Mouse (Mus musculus): Measurements from ENCODE around the gene Zfp106. TPM values are rescaled to one million over a fixed set of nuclear protein-coding genes. Genes with fewer than 3 reads are reported as not detected.

Zfp106 gene
- polyA plus RNA-seq, 1 experiment from 2014 or later, result 24.8 TPM

DNA sequence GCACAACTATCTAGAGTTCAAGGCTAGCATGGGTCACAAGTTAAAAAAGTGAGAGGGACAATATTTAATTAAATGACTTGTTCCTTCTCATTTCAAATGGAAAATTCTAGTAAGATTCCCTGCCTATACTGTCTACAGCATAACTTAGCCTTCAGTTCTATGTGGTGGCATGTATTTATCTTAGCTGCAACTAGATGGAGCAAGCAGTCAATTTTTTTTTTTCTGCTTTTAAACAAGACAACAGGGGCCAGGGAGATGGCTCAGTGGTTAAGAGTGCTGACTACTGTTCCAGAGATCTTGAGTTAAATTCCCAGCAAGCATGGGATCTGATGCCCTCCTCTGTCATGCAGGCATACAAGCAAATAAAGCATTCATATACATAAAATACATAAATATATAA is 34.1 kb downstream of the Zfp106 start:
- Histone ChIP-seq H3K4me2 (replicated peaks; ENCODE audit: low read depth) (no peak overlapping the region), H3K9me3 (ENCODE audit: control insufficient read depth) (no peaks in the 10 kb centered on the region), H3K27me3 (replicated peaks; ENCODE audit: control insufficient read depth, insufficient read depth, low read length) (no peaks in the 10 kb centered on the region), H3K36me3 (ENCODE audit: control insufficient read depth, insufficient read depth) (peaks cover 92% of the 10 kb centered on the region), H3K9ac (ENCODE audit: low read depth, low read length) (no peak overlapping the region), H3K27ac (ENCODE audit: low read depth, low read length) (no peak overlapping the region), H3K4me3 (ENCODE audit: low read depth, low read length) (no peak overlapping the region), H3K4me1 (replicated peaks; ENCODE audit: control insufficient read depth, insufficient read depth, low read length) (no peaks in the 10 kb centered on the region)
- TF ChIP-seq CTCF (IDR thresholded peaks at IDR 0.05; ENCODE audit: low read depth), result peak; percentile 51
- ATAC-seq, result no peak

DNA sequence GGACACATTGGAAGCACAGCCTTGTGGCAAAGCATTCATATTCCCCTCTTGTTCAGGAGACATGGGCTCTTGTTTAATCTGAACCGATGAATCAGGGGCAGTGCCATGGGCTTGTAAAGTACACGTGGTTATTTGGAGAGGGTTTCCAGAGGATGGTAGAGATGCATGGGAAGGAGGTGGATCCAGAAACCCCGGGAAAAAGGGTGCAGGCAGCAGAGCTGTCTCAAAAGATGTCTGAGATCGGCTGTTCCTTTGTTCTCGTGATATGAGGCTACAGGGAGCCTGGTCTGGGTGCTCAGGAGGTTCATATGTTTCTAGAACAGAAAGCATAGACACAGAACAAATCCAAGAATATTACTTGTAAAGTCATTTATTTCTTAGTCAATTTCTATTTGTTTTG is 36.9 kb downstream of the Zfp106 start:
- Histone ChIP-seq H3K4me3 (ENCODE audit: low read depth, low read length) (no peak overlapping the region), H3K9ac (ENCODE audit: low read depth, low read length) (no peak overlapping the region), H3K36me3 (ENCODE audit: control insufficient read depth, insufficient read depth) (peaks cover 93% of the 10 kb centered on the region), H3K27ac (ENCODE audit: low read depth, low read length) (no peak overlapping the region), H3K4me2 (replicated peaks; ENCODE audit: low read depth) (no peak overlapping the region), H3K27me3 (replicated peaks; ENCODE audit: control insufficient read depth, insufficient read depth, low read length) (no peaks in the 10 kb centered on the region), H3K4me1 (replicated peaks; ENCODE audit: control insufficient read depth, insufficient read depth, low read length) (no peaks in the 10 kb centered on the region), H3K9me3 (ENCODE audit: control insufficient read depth) (no peaks in the 10 kb centered on the region)
- TF ChIP-seq CTCF (IDR thresholded peaks at IDR 0.05; ENCODE audit: low read depth), result no peak
- ATAC-seq, result no peak
- 91% methylated on average over 5 of the region's 5 CpGs for WGBS

DNA sequence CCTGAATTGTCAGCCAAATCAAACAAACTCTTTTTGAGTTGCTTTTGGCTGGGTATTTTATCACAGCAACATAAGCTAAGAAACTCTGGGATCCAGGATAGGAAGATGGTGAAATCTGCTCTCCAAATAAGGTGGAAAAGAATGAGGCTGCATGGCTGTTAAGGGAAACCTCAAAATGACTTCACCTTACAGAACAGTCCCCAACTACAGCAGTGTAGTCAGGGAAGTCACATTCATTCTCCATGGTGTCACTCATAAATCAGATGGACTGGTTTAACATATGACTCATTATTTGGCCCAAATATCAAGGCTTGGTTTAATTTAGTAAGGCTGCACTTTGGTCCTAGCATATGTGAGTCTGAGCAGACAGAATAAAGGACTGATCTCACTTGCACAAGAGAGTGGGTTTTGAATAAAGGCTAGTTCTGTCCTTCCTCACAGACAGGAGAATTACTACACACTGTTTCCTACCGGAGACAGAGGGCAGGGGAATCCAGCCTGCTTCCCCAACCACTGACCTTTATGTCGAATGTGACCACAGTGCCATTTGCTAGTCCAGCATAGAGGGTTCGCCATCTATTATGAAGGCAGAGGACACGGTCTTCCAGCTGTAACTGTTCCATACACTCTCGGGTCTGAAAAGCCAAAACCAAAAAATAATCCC is 45.0 kb downstream of the Zfp106 start:
- no peak for ATAC-seq
- Histone ChIP-seq H3K36me3 (ENCODE audit: control insufficient read depth, insufficient read depth) (peaks cover 84% of the 10 kb centered on the region), H3K4me1 (replicated peaks; ENCODE audit: control insufficient read depth, insufficient read depth, low read length) (no peaks in the 10 kb centered on the region), H3K9ac (ENCODE audit: low read depth, low read length) (no peak overlapping the region), H3K27ac (ENCODE audit: low read depth, low read length) (peak overlapping the region; percentile 22; the same call in 1 of the 2 replicates), H3K9me3 (ENCODE audit: control insufficient read depth) (no peaks in the 10 kb centered on the region), H3K4me3 (ENCODE audit: low read depth, low read length) (no peak overlapping the region), H3K27me3 (replicated peaks; ENCODE audit: control insufficient read depth, insufficient read depth, low read length) (no peaks in the 10 kb centered on the region), H3K4me2 (replicated peaks; ENCODE audit: low read depth) (no peak overlapping the region)
- 90% methylated on average over 5 of the region's 5 CpGs for WGBS
- no peak for TF ChIP-seq CTCF (IDR thresholded peaks at IDR 0.05; ENCODE audit: low read depth)

DNA sequence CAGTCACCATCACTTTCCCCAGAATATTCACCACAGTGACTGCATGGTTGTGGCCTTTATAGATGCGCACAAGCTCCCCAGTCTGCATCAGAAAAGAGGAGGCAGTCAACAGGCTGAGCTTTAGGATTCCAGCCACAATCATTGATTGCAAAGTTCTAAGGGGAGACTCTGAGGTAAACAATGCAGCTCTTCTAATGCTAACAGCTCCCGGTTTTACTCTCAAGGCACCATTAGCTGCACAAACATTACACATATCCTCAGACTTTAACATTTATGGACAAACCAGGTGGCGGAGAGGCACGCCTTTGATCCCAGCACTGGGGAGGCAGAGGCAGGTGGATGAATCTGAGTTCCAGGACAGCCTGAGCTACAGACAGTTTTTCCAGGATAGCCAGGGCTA is 49.5 kb downstream of the Zfp106 start:
- no peak overlapping the region for H3K4me3 ChIP-seq (ENCODE audit: low read depth, low read length)
- ATAC-seq, result no peak
- WGBS, result 89% methylated on average over 4 of the region's 4 CpGs
- no peaks in the 10 kb centered on the region for H3K4me1 ChIP-seq (replicated peaks; ENCODE audit: control insufficient read depth, insufficient read depth, low read length)
- H3K27ac ChIP-seq (ENCODE audit: low read depth, low read length), result no peak overlapping the region
- H3K9ac ChIP-seq (ENCODE audit: low read depth, low read length), result no peak overlapping the region
- H3K27me3 ChIP-seq (replicated peaks; ENCODE audit: control insufficient read depth, insufficient read depth, low read length), result no peaks in the 10 kb centered on the region
- H3K4me2 ChIP-seq (replicated peaks; ENCODE audit: low read depth), result no peak overlapping the region
- no peaks in the 10 kb centered on the region for H3K9me3 ChIP-seq (ENCODE audit: control insufficient read depth)
- TF ChIP-seq CTCF (IDR thresholded peaks at IDR 0.05; ENCODE audit: low read depth), result no peak
- H3K36me3 ChIP-seq (ENCODE audit: control insufficient read depth, insufficient read depth), result peaks cover 77% of the 10 kb centered on the region

DNA sequence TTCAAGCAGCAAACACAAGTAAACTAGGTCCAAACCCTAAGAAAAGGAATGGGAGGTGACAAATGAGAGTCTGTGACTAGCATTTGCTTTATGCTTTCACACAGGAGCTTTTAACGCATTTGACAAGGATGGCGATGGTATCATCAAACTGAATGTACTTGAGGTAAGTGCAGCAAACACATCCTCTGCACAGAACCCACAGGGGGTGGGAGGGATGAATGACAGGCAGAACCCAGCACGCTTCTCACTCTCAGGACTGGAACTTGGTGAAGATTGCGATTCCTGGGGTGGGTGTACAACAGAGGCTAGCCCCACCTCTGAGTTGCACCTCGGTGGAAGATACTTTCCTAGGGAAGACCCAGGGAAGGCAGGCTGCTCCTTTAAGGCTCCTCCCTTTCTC is 59.7 kb downstream of the Zfp106 start:
- Histone ChIP-seq H3K4me1 (replicated peaks; ENCODE audit: control insufficient read depth, insufficient read depth, low read length) (no peaks in the 10 kb centered on the region), H3K4me2 (replicated peaks; ENCODE audit: low read depth) (no peak overlapping the region), H3K4me3 (ENCODE audit: low read depth, low read length) (no peak overlapping the region), H3K27ac (ENCODE audit: low read depth, low read length) (no peak overlapping the region), H3K9ac (ENCODE audit: low read depth, low read length) (no peak overlapping the region), H3K9me3 (ENCODE audit: control insufficient read depth) (no peaks in the 10 kb centered on the region), H3K36me3 (ENCODE audit: control insufficient read depth, insufficient read depth) (peaks cover 17% of the 10 kb centered on the region), H3K27me3 (replicated peaks; ENCODE audit: control insufficient read depth, insufficient read depth, low read length) (no peaks in the 10 kb centered on the region)
- 79% methylated on average over 5 of the region's 5 CpGs for WGBS
- ATAC-seq, result no peak
- no peak for TF ChIP-seq CTCF (IDR thresholded peaks at IDR 0.05; ENCODE audit: low read depth)

DNA sequence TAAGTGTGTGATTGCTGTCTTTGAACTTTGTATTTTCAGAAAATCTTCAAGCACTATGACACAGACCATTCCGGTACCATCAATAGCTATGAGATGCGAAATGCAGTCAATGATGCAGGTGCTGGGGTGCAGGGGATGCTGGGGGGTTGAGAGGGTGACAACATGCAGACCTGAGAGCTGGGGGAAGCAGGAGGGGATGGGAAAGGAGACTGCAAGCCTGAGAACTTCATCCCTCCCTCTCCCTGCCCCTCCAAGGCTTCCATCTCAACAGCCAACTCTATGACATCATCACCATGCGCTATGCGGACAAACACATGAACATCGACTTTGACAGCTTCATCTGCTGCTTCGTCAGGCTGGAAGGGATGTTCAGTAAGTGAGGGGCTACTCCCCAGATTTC is 60.5 kb downstream of the Zfp106 start:
- Histone ChIP-seq H3K36me3 (ENCODE audit: control insufficient read depth, insufficient read depth) (0 out of 2 replicates have a peak, but pooled peaks cover 8% of the 10 kb centered on the region), H3K27me3 (replicated peaks; ENCODE audit: control insufficient read depth, insufficient read depth, low read length) (no peaks in the 10 kb centered on the region), H3K4me1 (replicated peaks; ENCODE audit: control insufficient read depth, insufficient read depth, low read length) (no peaks in the 10 kb centered on the region), H3K27ac (ENCODE audit: low read depth, low read length) (no peak overlapping the region), H3K9ac (ENCODE audit: low read depth, low read length) (no peak overlapping the region), H3K4me3 (ENCODE audit: low read depth, low read length) (no peak overlapping the region), H3K4me2 (replicated peaks; ENCODE audit: low read depth) (no peak overlapping the region), H3K9me3 (ENCODE audit: control insufficient read depth) (no peaks in the 10 kb centered on the region)
- TF ChIP-seq CTCF (IDR thresholded peaks at IDR 0.05; ENCODE audit: low read depth), result no peak
- no peak for ATAC-seq
- 88% methylated on average over 6 of the region's 6 CpGs for WGBS

DNA sequence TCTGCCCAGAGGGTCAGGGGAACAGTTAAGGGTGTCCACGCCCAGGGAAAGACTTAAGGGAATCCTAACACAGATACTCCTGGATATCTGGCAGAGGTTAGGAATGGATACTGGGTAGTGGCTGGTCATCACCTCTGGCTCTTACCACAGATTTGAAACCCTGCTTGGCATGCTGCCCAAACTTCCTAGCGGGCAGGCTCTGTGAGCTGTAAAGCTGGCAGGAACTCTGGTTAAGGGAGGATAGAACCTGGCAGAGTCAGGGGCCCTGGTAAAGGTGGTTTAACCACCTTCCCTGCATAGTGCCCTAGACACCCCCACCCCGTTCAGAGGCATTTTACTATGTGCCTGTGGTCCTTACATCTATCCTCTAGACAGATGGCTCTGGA is 61.0 kb downstream of the Zfp106 start:
- H3K4me3 ChIP-seq (ENCODE audit: low read depth, low read length), result no peak overlapping the region
- H3K27ac ChIP-seq (ENCODE audit: low read depth, low read length), result no peak overlapping the region
- H3K9me3 ChIP-seq (ENCODE audit: control insufficient read depth), result no peaks in the 10 kb centered on the region
- 0 out of 2 replicates have a peak, but pooled peaks cover 5% of the 10 kb centered on the region for H3K36me3 ChIP-seq (ENCODE audit: control insufficient read depth, insufficient read depth)
- 63% methylated on average over 3 of the region's 3 CpGs for WGBS
- H3K9ac ChIP-seq (ENCODE audit: low read depth, low read length), result no peak overlapping the region
- H3K4me2 ChIP-seq (replicated peaks; ENCODE audit: low read depth), result no peak overlapping the region
- no peaks in the 10 kb centered on the region for H3K4me1 ChIP-seq (replicated peaks; ENCODE audit: control insufficient read depth, insufficient read depth, low read length)
- ATAC-seq, result no peak
- no peak for TF ChIP-seq CTCF (IDR thresholded peaks at IDR 0.05; ENCODE audit: low read depth)
- H3K27me3 ChIP-seq (replicated peaks; ENCODE audit: control insufficient read depth, insufficient read depth, low read length), result no peaks in the 10 kb centered on the region
